Mouse (Mus musculus): Measurements from ENCODE around the gene Kat7. TPM values are rescaled to one million over a fixed set of nuclear protein-coding genes. Genes with fewer than 3 reads are reported as not detected.
A peak's percentile ranks its signal among the peaks of the same experiment; 100 is the strongest.

Kat7 gene
- polyA plus RNA-seq, 1 experiment from 2014 or later: 81.9 TPM

DNA sequence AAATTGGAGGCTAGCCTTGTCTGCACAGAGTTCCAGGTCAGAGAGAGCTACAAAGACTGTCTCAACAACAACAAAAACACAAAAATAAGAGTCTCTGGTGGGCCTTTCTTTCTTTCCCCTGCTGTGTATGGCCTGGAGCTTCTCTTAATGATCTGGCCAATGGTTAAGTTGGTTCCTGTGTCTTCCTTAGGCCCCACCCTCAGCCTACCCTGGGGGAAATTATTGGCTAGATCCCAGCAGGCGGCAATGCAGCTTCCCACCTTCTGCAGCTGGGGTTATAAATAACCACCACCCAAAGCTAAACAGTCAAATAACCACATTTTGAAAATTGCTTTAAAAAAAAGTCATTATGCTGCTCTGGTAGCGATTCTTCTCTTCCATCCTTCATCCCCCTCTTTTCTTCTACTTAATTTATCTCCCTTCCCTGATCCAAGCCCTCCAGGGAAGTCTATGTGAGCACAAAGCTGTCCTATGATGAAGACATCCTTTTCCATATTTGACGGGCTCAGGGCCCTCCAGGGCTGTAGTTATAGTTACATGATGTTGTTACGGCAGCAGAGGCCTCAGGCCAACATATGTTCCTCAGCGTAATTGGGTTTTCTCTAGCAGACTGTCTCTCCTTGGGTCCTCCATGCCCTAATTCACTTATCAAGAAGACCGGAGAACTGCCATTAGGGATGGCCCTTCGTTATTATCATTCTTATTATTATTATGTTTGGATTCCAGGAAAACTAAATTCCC is 5.3 kb upstream of the Kat7 start:
- ATAC-seq (replicated peaks; ENCODE audit: insufficient number of reproducible peaks, low FRiP score, low TSS enrichment, low read depth) (no peak), DNase-seq (ENCODE audit: low spot score) (no peak)
- H3K27ac ChIP-seq (replicated peaks; ENCODE audit: low read depth, low read length): no peak overlapping the region
- no peak overlapping the region for H3K4me3 ChIP-seq (ENCODE audit: low read depth, low read length)
- WGBS: 71% methylated on average over 7 of the region's 7 CpGs
- H3K9me3 ChIP-seq (replicated peaks; ENCODE audit: control insufficient read depth, low read length): no peaks in the 10 kb centered on the region
- no peaks in the 10 kb centered on the region for H3K36me3 ChIP-seq (replicated peaks; ENCODE audit: control insufficient read depth, insufficient read depth, low read depth, low read length)
- no peaks in the 10 kb centered on the region for H3K27me3 ChIP-seq (ENCODE audit: control insufficient read depth, insufficient read depth, low read length)
- H3K4me2 ChIP-seq (ENCODE audit: low read depth, low read length): no peak overlapping the region
- H3K9ac ChIP-seq (replicated peaks; ENCODE audit: low read length): no peak overlapping the region
- H3K4me1 ChIP-seq (ENCODE audit: control insufficient read depth, insufficient read depth, low read length): no peaks in the 10 kb centered on the region

DNA sequence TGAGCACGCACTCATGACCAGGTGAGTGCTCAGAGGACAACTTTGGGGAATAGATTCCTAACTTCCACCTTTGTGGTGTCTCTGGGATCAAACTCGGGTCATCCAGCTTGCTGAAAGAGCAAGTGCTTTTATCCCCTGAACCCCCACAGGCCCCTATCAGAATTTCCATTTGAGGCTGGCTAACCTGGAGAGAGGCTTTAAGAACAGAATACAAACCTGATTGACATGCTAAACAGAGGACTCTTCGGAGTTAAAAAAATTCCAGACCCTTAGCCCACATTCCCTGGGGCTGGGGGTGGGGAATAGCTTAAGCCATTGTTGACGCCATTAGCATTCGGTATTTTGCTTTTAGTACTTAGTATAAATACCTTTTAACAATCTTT is 1.4 kb upstream of the Kat7 start:
- Histone ChIP-seq H3K4me2 (ENCODE audit: low read depth, low read length) (peak overlapping the region; percentile 53), H3K27ac (replicated peaks; ENCODE audit: low read depth, low read length) (no peak overlapping the region), H3K4me1 (ENCODE audit: control insufficient read depth, insufficient read depth, low read length) (no peaks in the 10 kb centered on the region), H3K9me3 (replicated peaks; ENCODE audit: control insufficient read depth, low read length) (no peaks in the 10 kb centered on the region), H3K27me3 (ENCODE audit: control insufficient read depth, insufficient read depth, low read length) (no peaks in the 10 kb centered on the region), H3K36me3 (replicated peaks; ENCODE audit: control insufficient read depth, insufficient read depth, low read depth, low read length) (no peaks in the 10 kb centered on the region), H3K9ac (replicated peaks; ENCODE audit: low read length) (peak overlapping the region; percentile 80), H3K4me3 (ENCODE audit: low read depth, low read length) (peak overlapping the region; percentile 96)
- WGBS: 21% methylated on average over 5 of the region's 5 CpGs
- ATAC-seq (replicated peaks; ENCODE audit: insufficient number of reproducible peaks, low FRiP score, low TSS enrichment, low read depth): no peak
- no peak for DNase-seq (ENCODE audit: low spot score)

DNA sequence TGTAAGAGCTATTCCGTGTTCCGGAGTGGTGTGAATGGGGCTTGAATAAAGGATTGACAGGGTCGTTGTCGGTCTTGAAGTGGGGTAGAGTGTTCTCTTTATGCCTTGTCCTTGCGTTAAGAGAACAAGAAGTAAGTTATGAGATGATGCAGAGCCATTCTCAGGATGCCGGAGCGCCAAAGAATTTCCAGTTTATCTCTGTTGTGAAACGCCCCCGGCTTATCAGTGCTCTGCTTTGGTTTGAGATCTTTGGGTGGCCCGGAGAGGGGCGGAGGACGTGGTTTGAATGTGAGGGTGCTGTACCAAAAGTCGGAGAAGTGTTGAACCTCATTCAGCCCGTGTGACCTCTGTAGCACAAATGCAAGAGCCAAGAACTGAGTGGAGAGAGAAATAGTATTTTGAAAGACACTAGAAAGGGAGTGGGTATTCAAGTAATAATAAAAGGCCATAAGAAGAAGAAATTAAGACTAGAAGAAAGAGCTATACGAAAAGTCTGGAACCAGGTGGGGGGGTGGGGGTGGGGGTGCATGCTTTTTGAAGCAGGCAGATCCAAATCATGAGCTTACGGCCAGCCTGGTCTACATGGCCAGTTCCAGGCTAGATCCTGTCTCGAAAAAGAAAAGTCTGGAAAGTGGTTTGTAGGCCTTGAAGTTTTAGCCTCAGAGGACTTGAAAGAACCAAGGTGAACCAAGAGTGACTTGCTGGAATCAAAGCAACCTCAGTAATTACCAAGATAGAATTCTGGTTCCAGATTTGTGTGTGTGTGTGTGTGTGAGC is 790 bp upstream of the Kat7 start:
- ATAC-seq (replicated peaks; ENCODE audit: insufficient number of reproducible peaks, low FRiP score, low TSS enrichment, low read depth) (no peak), DNase-seq (ENCODE audit: low spot score) (no peak)
- H3K27ac ChIP-seq (replicated peaks; ENCODE audit: low read depth, low read length): 0 out of 2 replicates have a peak overlapping the region, but pooled peaks have one; percentile 3
- no peaks in the 10 kb centered on the region for H3K4me1 ChIP-seq (ENCODE audit: control insufficient read depth, insufficient read depth, low read length)
- H3K4me3 ChIP-seq (ENCODE audit: low read depth, low read length): peak overlapping the region; percentile 96
- H3K36me3 ChIP-seq (replicated peaks; ENCODE audit: control insufficient read depth, insufficient read depth, low read depth, low read length): no peaks in the 10 kb centered on the region
- no peaks in the 10 kb centered on the region for H3K27me3 ChIP-seq (ENCODE audit: control insufficient read depth, insufficient read depth, low read length)
- WGBS: 4% methylated on average over 17 of the region's 17 CpGs
- H3K9me3 ChIP-seq (replicated peaks; ENCODE audit: control insufficient read depth, low read length): no peaks in the 10 kb centered on the region
- H3K9ac ChIP-seq (replicated peaks; ENCODE audit: low read length): peak overlapping the region; percentile 80
- H3K4me2 ChIP-seq (ENCODE audit: low read depth, low read length): peak overlapping the region; percentile 53

DNA sequence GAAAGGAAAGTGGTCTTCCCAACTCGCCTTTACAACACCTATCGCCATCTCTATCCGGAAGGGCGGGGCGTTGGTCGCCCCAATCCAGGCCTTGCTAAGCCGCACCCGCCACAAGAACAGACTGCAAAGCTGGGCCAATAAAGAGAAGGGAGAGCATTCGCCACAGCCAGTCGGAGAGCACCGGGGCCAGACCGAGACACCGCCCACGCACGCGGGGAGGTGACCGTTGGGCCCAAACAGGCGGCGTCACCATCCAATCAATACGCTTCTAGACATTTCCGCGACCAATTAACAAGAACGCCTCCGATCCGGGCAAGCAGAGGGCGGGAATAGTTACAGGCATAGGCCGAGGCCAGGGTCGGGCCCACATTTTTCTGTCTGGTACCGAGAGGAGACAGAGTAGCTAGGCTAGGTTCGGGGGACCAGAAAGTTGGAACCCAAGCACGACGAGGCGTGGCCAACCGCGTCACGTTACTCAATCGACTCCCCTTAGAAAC is 488 bp downstream of the Kat7 start:
- under 1% methylated on average over 37 of the region's 37 CpGs for WGBS
- peak; percentile 98 for DNase-seq (ENCODE audit: low spot score)
- Histone ChIP-seq H3K4me2 (ENCODE audit: low read depth, low read length) (peak overlapping the region; percentile 58), H3K4me3 (ENCODE audit: low read depth, low read length) (peak overlapping the region; percentile 96), H3K36me3 (replicated peaks; ENCODE audit: control insufficient read depth, insufficient read depth, low read depth, low read length) (no peaks in the 10 kb centered on the region; the same call in 1 of the 2 replicates), H3K27ac (replicated peaks; ENCODE audit: low read depth, low read length) (peak overlapping the region; percentile 92), H3K9ac (replicated peaks; ENCODE audit: low read length) (peak overlapping the region; percentile 94), H3K9me3 (replicated peaks; ENCODE audit: control insufficient read depth, low read length) (no peaks in the 10 kb centered on the region), H3K4me1 (ENCODE audit: control insufficient read depth, insufficient read depth, low read length) (no peaks in the 10 kb centered on the region), H3K27me3 (ENCODE audit: control insufficient read depth, insufficient read depth, low read length) (no peaks in the 10 kb centered on the region)
- ATAC-seq (replicated peaks; ENCODE audit: insufficient number of reproducible peaks, low FRiP score, low TSS enrichment, low read depth): peak; percentile 95

DNA sequence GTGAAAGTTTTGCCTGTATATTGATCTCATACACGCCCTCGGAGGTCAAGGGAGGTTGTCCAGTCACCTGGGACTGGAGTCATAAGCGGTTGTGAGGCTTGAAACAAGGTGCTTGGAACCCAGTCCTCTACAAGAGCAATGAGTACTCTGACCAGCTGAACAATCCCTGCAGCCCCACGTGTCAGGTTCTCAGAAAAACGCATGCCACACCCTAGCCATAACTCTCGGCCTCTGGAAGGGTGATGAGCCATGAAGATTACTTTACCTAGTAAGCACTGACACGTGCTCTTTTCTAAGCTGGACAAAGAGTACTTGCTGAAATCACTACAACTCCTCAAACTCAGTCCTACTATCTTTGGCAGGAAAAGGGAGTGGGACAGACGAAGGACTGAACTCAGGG is 2.5 kb downstream of the Kat7 start:
- H3K9me3 ChIP-seq (replicated peaks; ENCODE audit: control insufficient read depth, low read length): no peaks in the 10 kb centered on the region
- H3K36me3 ChIP-seq (replicated peaks; ENCODE audit: control insufficient read depth, insufficient read depth, low read depth, low read length): peaks cover 3% of the 10 kb centered on the region
- no peak for ATAC-seq (replicated peaks; ENCODE audit: insufficient number of reproducible peaks, low FRiP score, low TSS enrichment, low read depth)
- DNase-seq (ENCODE audit: low spot score): no peak
- H3K27me3 ChIP-seq (ENCODE audit: control insufficient read depth, insufficient read depth, low read length): no peaks in the 10 kb centered on the region
- WGBS: 87% methylated on average over 8 of the region's 8 CpGs
- H3K4me3 ChIP-seq (ENCODE audit: low read depth, low read length): no peak overlapping the region
- H3K4me2 ChIP-seq (ENCODE audit: low read depth, low read length): no peak overlapping the region
- H3K4me1 ChIP-seq (ENCODE audit: control insufficient read depth, insufficient read depth, low read length): no peaks in the 10 kb centered on the region
- H3K27ac ChIP-seq (replicated peaks; ENCODE audit: low read depth, low read length): no peak overlapping the region
- no peak overlapping the region for H3K9ac ChIP-seq (replicated peaks; ENCODE audit: low read length)

DNA sequence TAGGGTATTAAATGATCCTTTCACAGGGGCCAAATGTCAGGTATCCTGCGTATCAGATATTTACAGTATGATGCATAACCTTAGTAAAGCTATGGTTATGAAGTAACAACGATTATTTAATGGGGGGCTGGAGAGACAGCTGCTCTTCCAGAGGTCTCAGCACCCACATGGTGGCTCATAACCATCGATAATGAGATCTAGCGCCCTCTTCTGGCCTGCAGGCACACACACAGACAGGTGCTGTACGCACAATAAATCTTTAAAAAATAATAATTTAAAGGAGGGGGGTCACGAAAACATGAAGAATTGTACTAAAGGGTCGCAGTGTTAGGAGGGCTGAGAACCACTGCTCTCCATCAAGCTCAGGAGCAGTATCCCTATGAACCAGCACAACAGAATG is 4.4 kb downstream of the Kat7 start:
- no peak overlapping the region for H3K9ac ChIP-seq (replicated peaks; ENCODE audit: low read length)
- no peaks in the 10 kb centered on the region for H3K27me3 ChIP-seq (ENCODE audit: control insufficient read depth, insufficient read depth, low read length)
- H3K36me3 ChIP-seq (replicated peaks; ENCODE audit: control insufficient read depth, insufficient read depth, low read depth, low read length): peaks cover 3% of the 10 kb centered on the region
- no peak overlapping the region for H3K27ac ChIP-seq (replicated peaks; ENCODE audit: low read depth, low read length)
- H3K9me3 ChIP-seq (replicated peaks; ENCODE audit: control insufficient read depth, low read length): no peaks in the 10 kb centered on the region
- no peaks in the 10 kb centered on the region for H3K4me1 ChIP-seq (ENCODE audit: control insufficient read depth, insufficient read depth, low read length)
- no peak overlapping the region for H3K4me3 ChIP-seq (ENCODE audit: low read depth, low read length)
- 89% methylated on average over 7 of the region's 7 CpGs for WGBS
- no peak overlapping the region for H3K4me2 ChIP-seq (ENCODE audit: low read depth, low read length)
- ATAC-seq (replicated peaks; ENCODE audit: insufficient number of reproducible peaks, low FRiP score, low TSS enrichment, low read depth) (no peak), DNase-seq (ENCODE audit: low spot score) (no peak)

DNA sequence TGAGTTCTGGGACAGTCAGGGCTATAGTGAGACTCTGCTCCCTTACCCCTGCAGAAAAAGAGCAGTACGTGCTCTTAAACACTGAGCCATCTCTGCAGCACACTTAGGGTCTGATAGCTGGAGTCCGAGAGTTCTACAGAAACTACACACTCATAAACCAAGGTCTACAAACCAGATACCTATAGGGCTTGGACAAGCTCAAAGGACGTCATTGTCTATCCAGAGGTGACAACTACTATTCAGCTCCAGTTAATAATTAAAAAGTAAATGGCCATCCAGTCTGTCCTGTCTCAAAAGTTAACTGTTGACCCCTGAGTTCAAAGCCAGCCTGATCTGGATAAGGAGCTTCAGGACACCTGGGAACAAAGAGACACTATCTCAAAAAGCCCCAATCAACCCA is 8.3 kb downstream of the Kat7 start:
- Histone ChIP-seq H3K36me3 (replicated peaks; ENCODE audit: control insufficient read depth, insufficient read depth, low read depth, low read length) (peaks cover 14% of the 10 kb centered on the region), H3K9me3 (replicated peaks; ENCODE audit: control insufficient read depth, low read length) (no peaks in the 10 kb centered on the region), H3K4me2 (ENCODE audit: low read depth, low read length) (no peak overlapping the region), H3K4me3 (ENCODE audit: low read depth, low read length) (no peak overlapping the region), H3K4me1 (ENCODE audit: control insufficient read depth, insufficient read depth, low read length) (no peaks in the 10 kb centered on the region), H3K27me3 (ENCODE audit: control insufficient read depth, insufficient read depth, low read length) (no peaks in the 10 kb centered on the region), H3K27ac (replicated peaks; ENCODE audit: low read depth, low read length) (no peak overlapping the region), H3K9ac (replicated peaks; ENCODE audit: low read length) (no peak overlapping the region)
- WGBS: 92% methylated on average over 3 of the region's 3 CpGs
- DNase-seq (ENCODE audit: low spot score): no peak
- no peak for ATAC-seq (replicated peaks; ENCODE audit: insufficient number of reproducible peaks, low FRiP score, low TSS enrichment, low read depth)

DNA sequence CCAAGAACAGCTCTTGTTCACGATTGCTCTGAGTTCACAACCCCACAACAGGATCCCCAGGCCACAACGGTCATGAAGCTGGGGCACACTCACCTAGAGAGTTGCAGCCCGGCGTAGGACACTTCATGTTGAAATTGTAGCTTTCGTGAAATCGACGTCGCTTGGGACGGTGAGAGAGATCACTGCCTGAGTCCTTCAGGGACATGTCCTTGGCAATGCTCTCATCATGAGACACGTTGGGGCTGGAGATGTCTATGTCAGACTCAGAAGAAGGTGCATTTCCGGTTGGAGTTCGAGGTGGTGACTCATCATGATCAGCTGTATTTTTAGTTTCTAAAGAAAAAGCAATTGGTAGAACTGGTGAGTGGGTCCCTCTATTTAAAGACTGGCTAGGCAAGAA is 10.2 kb downstream of the Kat7 start:
- peaks cover 14% of the 10 kb centered on the region for H3K36me3 ChIP-seq (replicated peaks; ENCODE audit: control insufficient read depth, insufficient read depth, low read depth, low read length)
- H3K4me3 ChIP-seq (ENCODE audit: low read depth, low read length): no peak overlapping the region
- no peak overlapping the region for H3K27ac ChIP-seq (replicated peaks; ENCODE audit: low read depth, low read length)
- no peaks in the 10 kb centered on the region for H3K4me1 ChIP-seq (ENCODE audit: control insufficient read depth, insufficient read depth, low read length)
- no peak overlapping the region for H3K4me2 ChIP-seq (ENCODE audit: low read depth, low read length)
- WGBS: 95% methylated on average over 12 of the region's 12 CpGs
- no peak overlapping the region for H3K9ac ChIP-seq (replicated peaks; ENCODE audit: low read length)
- DNase-seq (ENCODE audit: low spot score) (no peak), ATAC-seq (replicated peaks; ENCODE audit: insufficient number of reproducible peaks, low FRiP score, low TSS enrichment, low read depth) (no peak)
- no peaks in the 10 kb centered on the region for H3K9me3 ChIP-seq (replicated peaks; ENCODE audit: control insufficient read depth, low read length)
- no peaks in the 10 kb centered on the region for H3K27me3 ChIP-seq (ENCODE audit: control insufficient read depth, insufficient read depth, low read length)
